Mouse (Mus musculus) brown adipose tissue, adult 24 weeks (tissue): Measurements from ENCODE around the gene Arl3. TPM values are rescaled to one million over a fixed set of nuclear protein-coding genes. Genes with fewer than 3 reads are reported as not detected.

Experiments used
- H3K27ac ChIP-seq: fragments of 200-500 bp; replicated peaks from 2 replicates; pipeline ENCODE4 v1.5.1; 2012; ENCODE audit warnings: low read depth, mild to moderate bottlenecking, low read length
- H3K4me1 ChIP-seq: fragments of 200-500 bp; 2 replicates; pipeline ENCODE4 v1.6.1; 2012; ENCODE audit warnings: low read length, mixed read lengths; ENCODE audit not compliant: control insufficient read depth, insufficient read depth, insufficient read length
- H3K4me3 ChIP-seq: fragments of 200-500 bp; 2 replicates; pipeline ENCODE4 v1.5.1; 2012; ENCODE audit warnings: low read depth, mild to moderate bottlenecking, low read length, moderate library complexity; ENCODE audit not compliant: insufficient read depth
- polyA plus RNA-seq: library from polyadenylated mRNA; stranded (reverse); fragments of >200 nt; gene quantifications from 2 replicates; pipeline ENCODE4 v1.2.4, GENCODE M21; 2012; ENCODE audit not compliant: missing spikeins, insufficient read depth, insufficient read length

Arl3 gene
- polyA plus RNA-seq, 1 experiment: 58.1 TPM

DNA sequence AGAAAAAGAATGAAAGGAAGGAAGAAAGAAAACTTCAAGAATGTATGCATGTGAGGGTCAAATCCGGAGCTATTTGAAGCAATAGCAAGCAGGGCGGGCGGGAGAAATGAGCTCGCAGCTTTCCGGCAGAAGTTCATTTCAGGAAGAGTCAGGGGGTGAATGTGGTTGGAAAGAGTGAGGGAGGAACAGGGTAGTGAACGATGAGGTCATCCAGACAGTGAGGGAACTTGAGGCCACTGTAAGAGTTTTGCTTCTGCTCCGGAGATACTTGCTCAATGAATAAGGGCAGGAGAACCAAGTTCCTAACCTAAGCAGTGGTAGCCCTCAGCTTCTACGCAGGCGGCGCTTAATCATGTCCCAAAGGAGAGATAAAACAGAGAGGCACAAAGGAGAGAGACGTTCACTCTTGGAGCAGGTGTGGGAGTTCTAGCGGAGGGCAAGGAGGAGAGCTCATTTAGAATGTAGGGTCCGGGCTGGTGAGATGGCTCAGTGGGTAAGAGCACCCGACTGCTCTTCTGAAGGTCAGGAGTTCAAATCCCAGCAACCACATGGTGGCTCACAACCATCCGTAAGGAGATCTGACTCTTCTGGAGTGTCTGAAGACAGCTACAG, 50.5 kb downstream of the Arl3 start:
- Histone ChIP-seq H3K27ac (peak overlapping the region; percentile 56), H3K4me1 (peaks cover 28% of the 10 kb centered on the region), H3K4me3 (no peak overlapping the region)

DNA sequence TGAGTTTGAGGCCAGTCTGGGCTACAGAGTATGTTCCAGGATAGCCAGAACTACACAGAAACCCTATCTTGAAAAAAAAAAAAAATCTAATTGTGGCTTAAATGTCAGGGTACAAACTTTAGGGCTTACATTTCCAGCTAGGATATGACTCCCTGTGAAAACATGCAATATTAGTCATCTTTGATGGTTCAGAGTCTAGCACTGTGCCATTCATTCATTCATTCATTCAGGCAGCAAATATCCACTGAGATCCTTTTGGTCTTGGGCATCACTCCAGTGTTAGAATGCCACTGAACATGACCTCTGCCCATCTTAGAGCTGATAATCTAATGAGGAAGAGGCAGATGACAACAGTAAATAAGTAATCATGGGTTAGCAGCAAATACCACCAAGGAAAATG, 51.3 kb downstream of the Arl3 start:
- no peak overlapping the region for H3K4me3 ChIP-seq
- H3K27ac ChIP-seq: peak overlapping the region; percentile 35; the same call in 1 of the 2 replicates
- peaks cover 28% of the 10 kb centered on the region for H3K4me1 ChIP-seq

GRCm38 (mm10) chr19:46518828-46519621, 54.0 kb downstream of the Arl3 start:
- Histone ChIP-seq H3K27ac (no peak overlapping the region), H3K4me3 (no peak overlapping the region), H3K4me1 (peaks cover 23% of the 10 kb centered on the region)

DNA sequence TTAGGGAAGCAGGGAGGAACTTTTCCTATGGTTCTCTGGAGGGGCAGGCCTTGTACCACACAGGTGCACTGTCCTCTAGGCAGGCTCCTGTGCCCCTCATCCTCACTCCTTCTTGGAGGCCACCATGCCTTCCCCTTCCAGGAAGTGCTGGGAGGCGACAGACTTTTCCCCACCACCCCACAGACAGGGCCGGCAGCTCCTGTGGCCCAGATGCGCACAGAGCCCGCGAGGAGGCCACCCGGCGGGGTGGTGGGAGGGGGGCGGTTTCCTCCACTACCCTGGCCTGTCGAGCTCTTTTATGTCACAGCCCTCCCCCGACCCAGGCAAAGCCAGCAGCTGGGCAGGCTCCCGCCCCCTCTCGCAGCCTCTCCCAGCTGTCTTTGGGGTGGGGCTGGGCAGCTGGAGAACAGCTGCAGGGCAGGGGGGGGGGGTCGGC, 54.6 kb downstream of the Arl3 start:
- Histone ChIP-seq H3K27ac (no peak overlapping the region), H3K4me3 (no peak overlapping the region), H3K4me1 (peaks cover 16% of the 10 kb centered on the region; the same call in 1 of the 2 replicates)

GRCm38 (mm10) chr19:46517529-46518351, 55.3 kb downstream of the Arl3 start:
- no peak overlapping the region for H3K27ac ChIP-seq
- H3K4me3 ChIP-seq: no peak overlapping the region
- H3K4me1 ChIP-seq: peaks cover 12% of the 10 kb centered on the region; the same call in 1 of the 2 replicates

DNA sequence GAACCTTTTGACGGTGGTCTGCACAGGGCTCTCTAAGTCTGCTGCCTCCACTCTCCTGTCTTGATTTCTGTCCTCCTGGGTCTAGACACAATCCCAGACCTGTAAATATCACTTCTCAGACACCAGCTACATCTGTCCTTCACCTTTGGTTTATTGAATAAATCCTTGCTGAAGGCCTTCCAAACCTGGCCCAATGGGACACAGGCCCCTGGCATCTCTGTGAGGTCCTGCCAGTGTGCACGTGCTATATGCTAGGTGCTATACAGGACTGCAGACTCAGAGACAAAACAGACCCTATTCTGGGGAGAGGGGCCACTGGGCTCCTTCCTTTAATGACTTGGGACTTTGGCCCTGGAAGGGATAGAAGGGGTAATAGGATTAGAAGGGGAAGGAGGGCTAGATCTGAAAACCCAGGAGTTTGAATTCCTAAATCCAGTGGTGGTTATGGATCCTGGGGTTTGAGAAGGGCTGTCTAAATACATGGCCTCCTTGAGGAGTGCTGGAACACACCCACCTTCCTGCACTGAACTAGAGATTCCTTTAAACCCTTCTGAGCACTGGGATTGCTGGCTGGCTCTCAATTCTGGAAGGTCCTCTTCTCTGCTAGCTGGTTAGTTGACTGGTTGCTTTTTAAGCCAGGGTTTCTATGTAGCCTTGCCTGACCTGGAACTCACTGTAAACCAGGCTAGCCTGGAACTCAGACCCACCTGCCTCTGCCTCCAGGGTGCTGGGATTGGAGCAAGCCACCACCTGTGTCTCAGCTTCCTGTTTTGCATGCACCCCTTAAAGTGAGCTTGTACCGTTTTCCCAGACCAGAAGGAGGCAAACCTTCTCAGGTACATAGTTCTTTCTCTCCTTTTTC, 56.1 kb downstream of the Arl3 start:
- H3K4me1 ChIP-seq: peaks cover 8% of the 10 kb centered on the region; the same call in 1 of the 2 replicates
- H3K4me3 ChIP-seq: no peak overlapping the region
- H3K27ac ChIP-seq: no peak overlapping the region

DNA sequence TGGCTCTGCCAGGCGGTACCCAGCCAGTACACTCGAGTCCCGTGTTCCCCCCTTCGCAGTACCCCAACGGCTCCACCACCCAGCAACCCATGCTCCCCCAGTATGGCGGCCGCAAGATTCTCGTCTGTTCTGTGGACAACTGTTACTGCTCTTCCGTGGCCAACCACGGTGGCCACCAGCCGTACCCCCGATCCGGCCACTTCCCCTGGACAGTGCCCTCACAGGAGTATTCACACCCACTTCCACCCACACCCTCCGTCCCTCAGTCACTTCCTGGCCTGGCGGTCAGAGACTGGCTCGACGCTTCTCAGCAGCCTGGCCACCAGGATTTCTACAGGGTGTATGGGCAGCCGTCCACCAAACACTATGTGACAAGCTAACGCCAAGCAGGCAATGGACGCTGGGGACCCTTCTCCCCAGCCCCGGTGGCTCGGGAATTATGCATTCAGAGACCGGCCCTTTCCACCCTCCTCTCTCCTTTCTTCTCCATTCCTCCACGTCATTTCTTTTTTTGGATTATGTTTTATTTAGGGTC, 57.6 kb downstream of the Arl3 start:
- no peak overlapping the region for H3K27ac ChIP-seq
- H3K4me1 ChIP-seq: peaks cover 6% of the 10 kb centered on the region; the same call in 1 of the 2 replicates
- H3K4me3 ChIP-seq: no peak overlapping the region

GRCm38 (mm10) chr19:46514387-46514786, 58.6 kb downstream of the Arl3 start:
- H3K4me3 ChIP-seq: no peak overlapping the region
- no peak overlapping the region for H3K27ac ChIP-seq
- H3K4me1 ChIP-seq: peaks cover 15% of the 10 kb centered on the region

DNA sequence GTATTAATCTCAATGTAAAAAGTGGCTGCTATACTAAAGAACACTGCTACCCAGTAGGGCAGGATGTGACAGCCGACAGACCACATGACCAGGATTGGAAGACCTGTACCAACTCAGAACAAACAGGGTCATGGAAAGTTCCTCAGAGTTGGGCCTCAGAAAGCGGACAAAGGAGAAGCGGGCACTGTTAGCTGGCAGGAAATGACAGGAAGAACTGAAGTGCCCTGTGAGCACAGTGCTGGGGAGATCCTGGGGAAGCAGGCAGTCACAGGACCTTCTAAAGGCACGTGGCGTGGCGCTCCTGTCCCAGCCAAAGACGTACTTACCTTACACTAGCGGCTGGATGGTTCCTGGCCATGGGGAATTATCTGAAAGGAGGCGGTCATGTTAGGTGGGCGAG, 61.7 kb downstream of the Arl3 start:
- Histone ChIP-seq H3K4me1 (peaks cover 43% of the 10 kb centered on the region), H3K27ac (peak overlapping the region; percentile 78), H3K4me3 (no peak overlapping the region)

GRCm38 (mm10) chr19:46510824-46511223, 62.2 kb downstream of the Arl3 start:
- peaks cover 43% of the 10 kb centered on the region for H3K4me1 ChIP-seq
- peak overlapping the region; percentile 78 for H3K27ac ChIP-seq
- no peak overlapping the region for H3K4me3 ChIP-seq

DNA sequence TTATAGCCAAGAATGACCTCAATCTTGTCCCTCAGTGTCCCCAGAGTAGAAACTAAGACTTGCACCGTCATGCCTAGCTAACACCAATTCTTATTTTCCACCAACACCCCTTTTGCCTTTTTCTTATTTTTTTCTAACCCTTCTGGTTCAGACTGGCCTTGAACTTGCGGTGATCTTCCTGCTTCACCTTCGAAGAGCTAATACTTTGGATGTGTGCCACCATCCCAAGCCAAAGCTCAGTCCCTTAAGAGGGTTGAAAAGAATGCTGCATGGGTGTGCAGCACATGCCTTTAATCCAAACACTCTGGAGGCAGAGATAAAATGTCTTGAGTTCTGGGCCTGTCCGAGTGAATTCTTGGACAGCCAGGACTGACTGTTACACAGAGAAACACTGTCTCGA, 62.6 kb downstream of the Arl3 start:
- H3K4me1 ChIP-seq: peaks cover 47% of the 10 kb centered on the region
- peak overlapping the region; percentile 38 for H3K27ac ChIP-seq
- no peak overlapping the region for H3K4me3 ChIP-seq

DNA sequence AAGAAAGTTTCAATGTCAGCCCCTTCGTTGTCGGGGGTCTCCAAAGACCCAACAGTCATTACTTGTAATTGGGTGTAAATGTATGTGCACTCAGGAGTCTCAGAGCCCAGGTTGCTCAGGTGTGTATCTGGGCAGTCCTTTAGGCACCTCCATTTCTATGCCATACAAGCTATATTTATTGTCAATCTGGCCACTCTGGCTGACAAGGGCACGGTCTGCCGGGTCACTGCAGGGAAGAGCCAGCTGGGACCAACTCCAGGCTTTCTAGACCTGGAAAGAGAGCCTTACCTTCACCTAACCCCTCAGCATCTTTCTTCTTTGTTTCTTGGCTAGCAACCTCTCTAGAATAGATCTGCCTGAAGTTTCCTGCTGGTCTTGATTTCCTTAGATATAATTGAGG, 63.3 kb downstream of the Arl3 start:
- Histone ChIP-seq H3K4me3 (no peak overlapping the region), H3K4me1 (peaks cover 54% of the 10 kb centered on the region), H3K27ac (no peak overlapping the region)

GRCm38 (mm10) chr19:46509202-46509601, 63.8 kb downstream of the Arl3 start:
- Histone ChIP-seq H3K27ac (peak overlapping the region; percentile 19; the same call in 1 of the 2 replicates), H3K4me1 (peaks cover 55% of the 10 kb centered on the region), H3K4me3 (no peak overlapping the region)

GRCm38 (mm10) chr19:46508738-46509137, 64.3 kb downstream of the Arl3 start:
- Histone ChIP-seq H3K4me1 (peaks cover 55% of the 10 kb centered on the region), H3K27ac (no peak overlapping the region; the same call in 1 of the 2 replicates), H3K4me3 (no peak overlapping the region)
